Mouse (Mus musculus): ENCODE results near the gene Olfr206. TPM values are rescaled to one million over a fixed set of nuclear protein-coding genes. Genes with fewer than 3 reads are reported as not detected.

Gene Olfr206
- polyA plus RNA-seq (2014; fragmentation: Illumina TruSeq; extraction: RNeasy Lipid Tissue Mini Kit (QIAGEN cat#74804)) = 1.3 TPM

GRCm38 (mm10) chr16:59349146-59349545, at the start of gene Olfr206:
Gene Olfr206 (minus strand): TSS chr16:59349246.

GRCm38 (mm10) chr16:59363893-59364292, 14.8 kb upstream of the Olfr206 start, which contains the start of gene Olfr209:
Gene Olfr209 (minus strand): TSS chr16:59363993.

GRCm38 (mm10) chr16:59331038-59331437, 18.0 kb downstream of the Olfr206 start, which contains the start of gene Olfr205:
Gene Olfr205 (minus strand): TSS chr16:59331138.

GRCm38 (mm10) chr16:59318148-59318547, 30.9 kb downstream of the Olfr206 start, which contains the start of gene Olfr204:
Gene Olfr204 (minus strand): TSS chr16:59318248.

GRCm38 (mm10) chr16:59298581-59298980, 50.5 kb downstream of the Olfr206 start, which contains the start of gene Olfr203:
Gene Olfr203 (plus strand): TSS chr16:59298881.

Other genes with a start within 250 kb of the Olfr206 start
- gene Olfr193, start 237.4 kb downstream of the Olfr206 start, polyA plus RNA-seq (2014; fragmentation: Illumina TruSeq; extraction: RNeasy Lipid Tissue Mini Kit (QIAGEN cat#74804)) = not detected
- not detected for gene Olfr194, start 228.2 kb downstream of the Olfr206 start, polyA plus RNA-seq (2014; fragmentation: Illumina TruSeq; extraction: RNeasy Lipid Tissue Mini Kit (QIAGEN cat#74804))
- not detected for gene Olfr195, start 202.2 kb downstream of the Olfr206 start, polyA plus RNA-seq (2014; fragmentation: Illumina TruSeq; extraction: RNeasy Lipid Tissue Mini Kit (QIAGEN cat#74804))
- not detected for gene Olfr196, start 178.8 kb downstream of the Olfr206 start, polyA plus RNA-seq (2014; fragmentation: Illumina TruSeq; extraction: RNeasy Lipid Tissue Mini Kit (QIAGEN cat#74804))
- gene Olfr198, start 145.7 kb downstream of the Olfr206 start, polyA plus RNA-seq (2014; fragmentation: Illumina TruSeq; extraction: RNeasy Lipid Tissue Mini Kit (QIAGEN cat#74804)) = not detected
- not detected for gene Olfr199, start 129.5 kb downstream of the Olfr206 start, polyA plus RNA-seq (2014; fragmentation: Illumina TruSeq; extraction: RNeasy Lipid Tissue Mini Kit (QIAGEN cat#74804))
- gene Olfr201, start 76.6 kb downstream of the Olfr206 start, polyA plus RNA-seq (2014; fragmentation: Illumina TruSeq; extraction: RNeasy Lipid Tissue Mini Kit (QIAGEN cat#74804)) = not detected
- gene Olfr202, start 62.5 kb downstream of the Olfr206 start, polyA plus RNA-seq (2014; fragmentation: Illumina TruSeq; extraction: RNeasy Lipid Tissue Mini Kit (QIAGEN cat#74804)) = not detected
- not detected for gene Olfr203, start 50.4 kb downstream of the Olfr206 start, polyA plus RNA-seq (2014; fragmentation: Illumina TruSeq; extraction: RNeasy Lipid Tissue Mini Kit (QIAGEN cat#74804))
- gene Olfr204, start 31.0 kb downstream of the Olfr206 start, polyA plus RNA-seq (2014; fragmentation: Illumina TruSeq; extraction: RNeasy Lipid Tissue Mini Kit (QIAGEN cat#74804)) = not detected
- gene Olfr205, start 18.1 kb downstream of the Olfr206 start, polyA plus RNA-seq (2014; fragmentation: Illumina TruSeq; extraction: RNeasy Lipid Tissue Mini Kit (QIAGEN cat#74804)) = not detected
- gene Olfr209, start 14.7 kb upstream of the Olfr206 start, polyA plus RNA-seq (2014; fragmentation: Illumina TruSeq; extraction: RNeasy Lipid Tissue Mini Kit (QIAGEN cat#74804)) = not detected
- gene Gabrr3, start 58.1 kb upstream of the Olfr206 start, polyA plus RNA-seq (2014; fragmentation: Illumina TruSeq; extraction: RNeasy Lipid Tissue Mini Kit (QIAGEN cat#74804)) = 0.29 TPM
- 37.5 TPM for gene Riox2, start 122.5 kb upstream of the Olfr206 start, polyA plus RNA-seq (2014; fragmentation: Illumina TruSeq; extraction: RNeasy Lipid Tissue Mini Kit (QIAGEN cat#74804))